Mouse (Mus musculus) lung, postnatal 0 days (tissue): Measurements from ENCODE around the gene Ssbp2. TPM values are rescaled to one million over a fixed set of nuclear protein-coding genes. Genes with fewer than 3 reads are reported as not detected.

ENCODE experiments used
- ATAC-seq: fragments of 200-750 bp; cut with Nextera tagmentation; 2 replicates; pipeline ENCODE4 v1.8.0; 2017; ENCODE audit warnings: moderate library complexity
- DNase-seq: peaks from one replicate; pipeline ENCODE4 v3.0.0-alpha.2; 2016; ENCODE audit warnings: low spot score
- H3K27ac ChIP-seq: fragments of 300-500 bp; sonication (generic); 2 replicates; pipeline ENCODE4 v1.5.1; 2014; ENCODE audit warnings: antibody characterized with exemption, mild to moderate bottlenecking, low read length, mixed read lengths
- H3K27me3 ChIP-seq: fragments of 300-500 bp; sonication (generic); replicated peaks from 2 replicates; pipeline ENCODE4 v1.6.1; 2014; ENCODE audit warnings: low read length, mixed read lengths; ENCODE audit not compliant: insufficient read depth
- H3K36me3 ChIP-seq: fragments of 300-500 bp; sonication (generic); 2 replicates; pipeline ENCODE4 v1.6.1; 2014; ENCODE audit warnings: low read length, mixed read lengths; ENCODE audit not compliant: insufficient read depth
- H3K4me1 ChIP-seq: fragments of 300-500 bp; sonication (generic); 2 replicates; pipeline ENCODE4 v1.6.1; 2014; ENCODE audit warnings: antibody characterized with exemption, low read depth, low read length, mixed read lengths; ENCODE audit not compliant: insufficient read depth
- H3K4me2 ChIP-seq: fragments of 300-500 bp; sonication (generic); replicated peaks from 2 replicates; pipeline ENCODE4 v1.6.1; 2014; ENCODE audit warnings: low read depth, mild to moderate bottlenecking, low read length, moderate library complexity, mixed read lengths
- H3K4me3 ChIP-seq: fragments of 300-500 bp; sonication (generic); 2 replicates; pipeline ENCODE4 v1.5.1; 2014; ENCODE audit warnings: low read depth, low read length
- H3K9ac ChIP-seq: fragments of 300-500 bp; sonication (generic); replicated peaks from 2 replicates; pipeline ENCODE4 v1.6.1; 2014; ENCODE audit warnings: low read depth, mild to moderate bottlenecking
- H3K9me3 ChIP-seq: fragments of 300-500 bp; sonication (generic); 2 replicates; pipeline ENCODE4 v1.6.1; 2016; ENCODE audit warnings: low read length, mixed read lengths
- CTCF ChIP-seq: IDR thresholded peaks from 2 replicates; pipeline ENCODE4 v1.5.1; 2016; ENCODE audit warnings: antibody characterized with exemption, mild to moderate bottlenecking
- EP300 ChIP-seq: IDR thresholded peaks from 2 replicates; pipeline ENCODE4 v1.6.1; 2016; ENCODE audit warnings: antibody characterized with exemption, mild to moderate bottlenecking, control low read depth
- WGBS: fragments of 180-500 bp; shearing (Covaris S2); extraction: QIAGEN DNeasy Blood & Tissue Kit; methylation state at CpG from one replicate; pipeline ENCODE4 v1.1.7; 2014; 5-methylcytosine and 5-hydroxymethylcytosine counted together
- polyA plus RNA-seq: library from polyadenylated mRNA; unstranded; fragments of >200 nt; fragmentation: Nextera tagmentation; extraction: Ambion mirVana; gene quantifications from 2 replicates; pipeline ENCODE4 v1.2.1, GENCODE M21; 2015

Gene Ssbp2
- polyA plus RNA-seq, 1 experiment from 2014 or later, result 63.1 TPM

DNA sequence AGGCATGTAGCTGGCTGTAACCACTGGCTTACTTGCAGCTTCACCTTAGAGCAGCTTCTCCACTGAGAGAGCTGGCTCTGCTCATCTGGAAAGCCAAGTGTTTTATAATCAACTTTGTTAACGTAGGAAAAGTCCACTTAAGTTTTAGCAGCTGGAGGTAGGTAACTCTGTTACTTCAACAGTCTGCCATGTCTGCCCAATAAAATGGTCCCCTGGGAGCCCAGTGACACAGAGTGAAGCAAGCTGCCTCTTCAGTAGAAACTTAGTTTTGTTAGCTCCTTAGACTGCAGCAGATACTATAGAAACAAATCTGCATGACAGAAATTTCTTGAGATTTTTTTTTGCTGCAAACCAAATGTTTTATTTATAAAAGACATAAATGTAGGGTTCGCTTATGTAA, 202.7 kb downstream of the Ssbp2 start:
- no peaks in the 10 kb centered on the region for H3K9me3 ChIP-seq
- 58% methylated on average over 2 of the region's 2 CpGs for WGBS
- H3K4me1 ChIP-seq, result no peaks in the 10 kb centered on the region
- H3K4me2 ChIP-seq, result no peak overlapping the region
- H3K27ac ChIP-seq, result no peak overlapping the region
- H3K36me3 ChIP-seq, result no peaks in the 10 kb centered on the region
- ATAC-seq (no peak), DNase-seq (no peak)
- no peak overlapping the region for H3K9ac ChIP-seq
- TF ChIP-seq CTCF (no peak), EP300 (no peak)
- H3K4me3 ChIP-seq, result no peak overlapping the region
- no peaks in the 10 kb centered on the region for H3K27me3 ChIP-seq

DNA sequence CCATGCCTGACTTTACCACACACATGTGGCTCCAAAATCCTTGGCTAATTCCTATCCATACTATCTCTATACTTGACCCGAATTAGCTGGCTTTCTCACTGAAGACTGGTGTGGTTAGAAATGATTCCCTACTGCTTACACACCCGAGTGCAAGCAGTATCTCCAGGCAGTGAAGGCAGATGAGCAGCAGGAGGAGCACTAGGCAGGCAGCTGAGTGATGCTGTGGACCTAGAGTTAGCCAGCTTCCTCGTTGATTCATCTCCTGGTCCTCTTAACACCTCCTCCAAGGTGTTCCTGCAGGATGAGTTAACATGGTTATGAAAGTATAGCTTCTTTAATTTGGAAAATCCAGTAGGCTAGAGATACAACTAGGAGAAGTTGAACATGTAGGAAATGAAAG, 213.2 kb downstream of the Ssbp2 start:
- DNase-seq (no peak), ATAC-seq (no peak)
- Histone ChIP-seq H3K4me1 (no peaks in the 10 kb centered on the region), H3K27ac (no peak overlapping the region), H3K27me3 (no peaks in the 10 kb centered on the region), H3K4me3 (no peak overlapping the region), H3K9ac (no peak overlapping the region), H3K36me3 (no peaks in the 10 kb centered on the region), H3K9me3 (no peaks in the 10 kb centered on the region), H3K4me2 (no peak overlapping the region)
- TF ChIP-seq CTCF (no peak), EP300 (no peak)
- 74% methylated on average over 3 of the region's 3 CpGs for WGBS

DNA sequence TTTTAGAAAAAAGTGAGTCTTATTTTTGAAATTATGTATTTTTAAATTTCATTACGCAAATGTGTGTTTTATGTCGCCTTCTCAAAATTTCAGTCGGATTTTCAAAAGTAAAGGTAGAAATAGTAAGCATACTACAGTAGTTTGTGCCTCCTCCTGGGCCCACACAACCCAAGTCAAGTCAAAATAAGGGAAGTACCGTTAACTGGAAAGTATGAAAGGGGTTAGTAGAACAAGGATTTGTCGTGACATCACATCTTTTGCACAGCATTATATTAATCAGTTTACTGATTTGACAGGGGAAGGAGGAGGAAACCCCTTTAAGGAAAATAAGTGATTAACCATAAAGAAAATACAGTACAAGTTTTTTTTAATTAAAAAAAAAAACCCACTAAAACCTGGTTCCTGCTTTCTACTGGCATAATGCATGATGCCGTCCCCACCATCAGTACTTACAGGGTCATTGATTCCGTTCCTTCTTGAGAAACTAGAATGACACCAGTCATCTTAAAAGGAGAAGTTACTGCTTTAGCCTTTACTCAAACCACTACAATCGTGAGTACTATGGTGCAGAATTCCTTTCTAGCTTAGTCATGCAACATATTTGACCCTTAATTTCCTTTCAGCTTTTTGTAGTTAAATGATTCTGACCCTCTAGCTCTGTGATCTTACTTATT, 220.8 kb downstream of the Ssbp2 start:
- TF ChIP-seq EP300, result no peak
- TF ChIP-seq CTCF, result no peak
- H3K4me1 ChIP-seq, result no peaks in the 10 kb centered on the region
- no peak overlapping the region for H3K4me2 ChIP-seq
- DNase-seq (no peak), ATAC-seq (no peak)
- H3K9ac ChIP-seq, result no peak overlapping the region
- WGBS, result 79% methylated on average over 8 of the region's 8 CpGs
- H3K36me3 ChIP-seq, result no peaks in the 10 kb centered on the region
- no peaks in the 10 kb centered on the region for H3K27me3 ChIP-seq
- no peak overlapping the region for H3K4me3 ChIP-seq
- H3K27ac ChIP-seq, result no peak overlapping the region
- H3K9me3 ChIP-seq, result no peaks in the 10 kb centered on the region

DNA sequence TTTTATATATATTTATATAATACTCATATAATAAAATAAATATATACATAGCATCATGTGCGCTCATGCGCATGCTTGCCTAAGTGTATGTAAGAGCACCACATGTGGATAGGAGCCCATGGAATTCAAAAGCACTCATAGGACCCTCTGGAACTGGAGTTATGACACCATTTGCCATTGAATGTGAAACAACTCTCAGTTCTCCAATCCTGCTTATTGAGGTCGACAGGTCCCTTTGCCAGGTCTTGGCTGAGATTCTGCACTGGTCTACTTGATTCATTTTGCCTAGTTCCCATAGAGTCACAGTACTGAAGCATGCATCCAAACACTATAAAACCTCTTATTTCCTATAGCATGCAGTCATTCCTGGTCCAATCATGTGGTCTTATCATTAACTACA, 221.4 kb downstream of the Ssbp2 start:
- DNase-seq (no peak), ATAC-seq (no peak)
- Histone ChIP-seq H3K36me3 (no peaks in the 10 kb centered on the region), H3K9me3 (no peaks in the 10 kb centered on the region), H3K9ac (no peak overlapping the region), H3K4me3 (no peak overlapping the region), H3K27me3 (no peaks in the 10 kb centered on the region), H3K4me2 (no peak overlapping the region), H3K4me1 (no peaks in the 10 kb centered on the region), H3K27ac (no peak overlapping the region)
- TF ChIP-seq EP300 (no peak), CTCF (no peak)
- 86% methylated on average over 3 of the region's 3 CpGs for WGBS

DNA sequence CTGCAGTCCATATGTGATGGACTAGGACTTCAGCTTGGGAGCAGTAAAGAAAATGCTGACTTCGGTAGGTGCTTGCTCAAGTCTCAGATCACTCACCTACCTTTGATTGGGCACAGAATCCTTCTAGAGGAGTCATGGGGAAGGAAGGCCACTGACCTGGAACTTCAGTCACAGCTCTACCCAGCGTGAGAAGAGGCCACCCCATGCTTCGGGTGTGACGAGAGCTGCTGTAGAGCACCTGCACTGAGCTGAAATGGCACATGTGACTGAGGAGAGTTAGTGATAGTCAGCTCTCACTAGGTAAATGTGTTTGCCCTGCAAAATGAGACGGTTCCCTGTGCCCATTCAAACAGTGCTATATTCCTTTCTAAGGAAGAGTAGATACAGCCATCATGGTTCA, 230.0 kb downstream of the Ssbp2 start:
- Histone ChIP-seq H3K4me2 (no peak overlapping the region), H3K9me3 (no peaks in the 10 kb centered on the region), H3K4me1 (no peaks in the 10 kb centered on the region), H3K4me3 (no peak overlapping the region), H3K27ac (no peak overlapping the region), H3K27me3 (no peaks in the 10 kb centered on the region), H3K9ac (no peak overlapping the region), H3K36me3 (no peaks in the 10 kb centered on the region)
- ATAC-seq (no peak), DNase-seq (no peak)
- 77% methylated on average over 5 of the region's 5 CpGs for WGBS
- TF ChIP-seq EP300 (no peak), CTCF (no peak)

DNA sequence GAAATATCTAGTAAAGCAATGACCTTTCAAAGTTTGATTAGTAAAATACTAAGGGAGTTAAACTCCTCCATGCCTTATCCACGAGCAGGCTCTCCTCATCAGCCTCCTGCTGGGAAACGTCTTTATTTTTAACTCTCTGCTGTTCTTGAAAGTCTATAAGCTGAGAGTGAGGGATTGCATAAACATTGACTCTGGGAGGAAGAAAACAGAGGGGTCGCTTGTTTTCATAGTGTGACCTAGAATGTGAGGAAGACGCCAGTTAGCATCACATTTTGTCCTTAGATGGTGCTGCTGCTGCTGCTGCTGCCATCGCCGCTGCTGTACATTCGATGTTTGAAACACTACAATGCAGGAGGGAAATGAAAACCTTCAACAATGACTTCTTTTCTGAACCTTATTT, 233.5 kb downstream of the Ssbp2 start:
- Histone ChIP-seq H3K27ac (no peak overlapping the region), H3K9ac (no peak overlapping the region), H3K4me2 (no peak overlapping the region), H3K4me1 (no peaks in the 10 kb centered on the region), H3K9me3 (no peaks in the 10 kb centered on the region), H3K27me3 (no peaks in the 10 kb centered on the region), H3K36me3 (no peaks in the 10 kb centered on the region), H3K4me3 (no peak overlapping the region)
- DNase-seq (no peak), ATAC-seq (no peak)
- 35% methylated on average over 7 of the region's 7 CpGs for WGBS
- TF ChIP-seq EP300 (no peak), CTCF (no peak)

DNA sequence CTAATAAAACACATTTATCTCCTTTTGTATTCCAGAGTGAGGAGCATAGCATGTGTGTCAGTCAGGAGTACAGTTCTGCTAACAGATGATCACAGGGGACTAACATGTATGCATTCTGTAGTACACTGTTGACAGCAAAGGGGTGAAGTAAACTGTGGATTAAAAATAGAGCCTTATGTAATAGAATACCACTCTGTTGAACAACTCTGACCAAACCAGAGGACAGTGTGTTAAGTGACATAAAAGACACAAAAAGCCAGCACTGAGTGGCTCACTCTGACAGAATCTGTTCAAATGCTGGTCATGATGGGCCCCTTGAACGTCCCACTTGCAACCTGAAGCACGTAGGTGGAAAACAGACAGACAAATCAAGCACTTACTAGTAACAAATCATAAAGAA, 235.3 kb downstream of the Ssbp2 start:
- H3K27ac ChIP-seq, result no peak overlapping the region
- WGBS, result 71% methylated on average over 2 of the region's 2 CpGs
- TF ChIP-seq EP300, result no peak
- no peak for TF ChIP-seq CTCF

More for the DNA sequence above, 235.3 kb downstream of the Ssbp2 start:
- ATAC-seq, result no peak
- no peak overlapping the region for H3K9ac ChIP-seq
- H3K4me2 ChIP-seq, result no peak overlapping the region
- H3K36me3 ChIP-seq, result no peaks in the 10 kb centered on the region
- no peaks in the 10 kb centered on the region for H3K27me3 ChIP-seq
- H3K4me1 ChIP-seq, result no peaks in the 10 kb centered on the region
- H3K9me3 ChIP-seq, result no peaks in the 10 kb centered on the region
- no peak for DNase-seq
- H3K4me3 ChIP-seq, result no peak overlapping the region
